Mouse (Mus musculus) c-Kit-negative CD71-positive TER-119-positive erythroid progenitor cells, embryonic 14.5 days (primary cell): ENCODE data around the gene Gm28897.
"Not testable (repeated sequence)": the region's sequence is repeated elsewhere in the genome, so short reads cannot be mapped to it uniquely, and the experiment has no call there.

Source experiments
- DNase-seq: peaks from one replicate; pipeline ENCODE4 v3.0.0-alpha.2; 2013; ENCODE audit warnings: low read depth, low spot score

Gm28897 gene

GRCm38 (mm10) chrY:80926695-80927094 lies at the start of gene Gm28897:
Gene Gm28897 (plus strand): TSS chrY:80926995.
- not testable (repeated sequence) for DNase-seq
